33 mouse cellular contexts compared by ENCODE assay signal in the genomic region with DNA sequence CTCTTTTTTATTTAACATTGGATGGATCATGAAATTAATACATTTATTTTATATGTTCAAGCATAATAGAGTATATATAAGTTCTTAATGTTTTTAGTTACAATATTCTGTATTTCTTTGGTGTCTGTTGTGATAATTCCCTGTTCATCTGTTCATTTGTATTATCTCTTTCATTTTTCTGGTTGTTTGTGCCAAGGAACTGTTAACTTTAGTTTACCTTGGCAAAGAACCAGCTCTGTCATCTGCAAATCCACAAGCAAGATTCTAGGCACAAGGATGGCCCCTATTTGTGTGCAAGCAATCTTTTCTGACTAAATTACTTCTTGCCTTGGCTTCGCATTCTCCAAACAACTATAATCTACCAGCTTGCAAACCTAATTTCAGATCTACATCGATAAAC. TPM values are rescaled to one million over a fixed set of nuclear protein-coding genes. Genes with fewer than 3 reads are reported as not detected.
"Had no signal": no experiment of that assay in that cellular context is flagged by ENCODE, and none has a peak within 500 bp of the region (broad histone marks: within the 10 kb centered on the region; RNA-seq: fewer than 3 reads in every experiment).

No protein-coding gene starts in this region.

- DNase-seq: cerebellum, adult 9-10 months; cerebellum, adult 9-11 months; cerebellum, postnatal 10 days; cerebellum, postnatal 14 days; cerebellum, postnatal 25 days; cerebellum, postnatal 36 days; embryo, embryonic 11 days; forebrain, postnatal 0 days; gastrocnemius, adult 2 months; gastrocnemius, postnatal 10 days; gastrocnemius, postnatal 14 days; gastrocnemius, postnatal 25 days; gastrocnemius, postnatal 36 days; heart, adult 11 months; heart, adult 18-20 months; heart, adult 2 months had no signal

- H3K27ac ChIP-seq: embryonic facial prominence, embryonic 10.5 days; embryonic facial prominence, embryonic 12.5 days; embryonic facial prominence, embryonic 13.5 days; embryonic facial prominence, embryonic 15.5 days; forebrain, embryonic 10.5 days; forebrain, embryonic 12.5 days; forebrain, embryonic 13.5 days; forebrain, embryonic 15.5 days; gastrocnemius, adult 2 months; heart, adult 2 months had no signal

- H3K9ac ChIP-seq: embryonic facial prominence, embryonic 12.5 days; embryonic facial prominence, embryonic 13.5 days; embryonic facial prominence, embryonic 15.5 days; forebrain, embryonic 12.5 days; forebrain, embryonic 13.5 days; forebrain, embryonic 15.5 days; forebrain, postnatal 0 days had no signal

- H3K36me3 ChIP-seq: embryonic facial prominence, embryonic 10.5 days; embryonic facial prominence, embryonic 12.5 days; embryonic facial prominence, embryonic 13.5 days; embryonic facial prominence, embryonic 15.5 days; forebrain, embryonic 10.5 days; forebrain, embryonic 12.5 days; forebrain, embryonic 15.5 days had no signal

- H3K4me1 ChIP-seq: embryonic facial prominence, embryonic 10.5 days; embryonic facial prominence, embryonic 12.5 days; embryonic facial prominence, embryonic 13.5 days; embryonic facial prominence, embryonic 15.5 days; forebrain, embryonic 10.5 days; forebrain, embryonic 12.5 days; forebrain, embryonic 13.5 days; forebrain, embryonic 15.5 days had no signal

- H3K4me2 ChIP-seq: embryonic facial prominence, embryonic 12.5 days; embryonic facial prominence, embryonic 13.5 days; embryonic facial prominence, embryonic 15.5 days; forebrain, embryonic 12.5 days; forebrain, embryonic 13.5 days; forebrain, embryonic 15.5 days had no signal

- H3K27me3 ChIP-seq: embryonic facial prominence, embryonic 12.5 days; embryonic facial prominence, embryonic 13.5 days; embryonic facial prominence, embryonic 15.5 days; forebrain, embryonic 12.5 days; forebrain, embryonic 13.5 days; forebrain, embryonic 15.5 days had no signal

- ATAC-seq: forebrain, embryonic 13.5 days; forebrain, embryonic 14.5 days; forebrain, embryonic 15.5 days; forebrain, embryonic 16.5 days; forebrain, postnatal 0 days had no signal

- H3K9me3 ChIP-seq: embryonic facial prominence, embryonic 10.5 days; embryonic facial prominence, embryonic 12.5 days; embryonic facial prominence, embryonic 13.5 days; embryonic facial prominence, embryonic 15.5 days; forebrain, embryonic 10.5 days; forebrain, embryonic 12.5 days; forebrain, embryonic 13.5 days; forebrain, embryonic 15.5 days had no signal

- H3K4me3 ChIP-seq: embryonic facial prominence, embryonic 10.5 days; embryonic facial prominence, embryonic 12.5 days; embryonic facial prominence, embryonic 13.5 days; embryonic facial prominence, embryonic 15.5 days; erythroblast, embryonic 14.5 days; forebrain, embryonic 10.5 days; forebrain, embryonic 12.5 days; forebrain, embryonic 13.5 days; forebrain, embryonic 15.5 days; gastrocnemius, adult 2 months; heart, adult 2 months had no signal

RNA-seq across cellular contexts. Expression of a gene that starts 31.3 kb away (rescaled TPM):
- total RNA-seq: common myeloid progenitor, adult 5-6 weeks; gastrocnemius, adult 18-20 months; gastrocnemius, adult 2 months; gastrocnemius, adult 8-10 months; gastrocnemius, postnatal 14 days; gastrocnemius, postnatal 25 days; gastrocnemius, postnatal 36 days; gastrocnemius, postnatal 4 days; granulocyte monocyte progenitor cell, adult 5-6 weeks had no signal
- polyA plus RNA-seq: embryonic facial prominence, embryonic 11.5 days; erythroblast, embryonic 14.5 days had no signal
